Mouse (Mus musculus): ENCODE measurements around the gene Uncx.

Gene Uncx

GRCm38 (mm10) chr5:139537739-139538135 is 5.6 kb upstream of the Uncx start:
- in situ Hi-C loops (cut with MboI; ENCODE audit: low pct_unique_long_range_greater_than_20kb in 1 of 2, low sequenced_read_pairs in 2 of 2, unreplicated experiment in 1 of 2), result loop anchor here in 1 of 2 experiments (10.0 kb wide), 1 partner anchor 127 kb away; no protein-coding TSS in a partner anchor

GRCm38 (mm10) chr5:139541151-139542042 is 1.9 kb upstream of the Uncx start:
- in situ Hi-C loops (cut with MboI; ENCODE audit: low pct_unique_long_range_greater_than_20kb in 1 of 2, low sequenced_read_pairs in 2 of 2, unreplicated experiment in 1 of 2), result no loop called here

- in situ Hi-C loops (cut with MboI; ENCODE audit: low pct_unique_long_range_greater_than_20kb in 1 of 2, low sequenced_read_pairs in 2 of 2, unreplicated experiment in 1 of 2), result no loop called here
Measured at GRCm38 (mm10) chr5:139542043-139542365, 1.3 kb upstream of the Uncx start.

- in situ Hi-C loops (cut with MboI; ENCODE audit: low pct_unique_long_range_greater_than_20kb in 1 of 2, low sequenced_read_pairs in 2 of 2, unreplicated experiment in 1 of 2), result no loop called here
Measured at GRCm38 (mm10) chr5:139542556-139542955, 738 bp upstream of the Uncx start.

GRCm38 (mm10) chr5:139543650-139544270 is 466 bp downstream of the Uncx start:
- in situ Hi-C loops (cut with MboI; ENCODE audit: low pct_unique_long_range_greater_than_20kb in 1 of 2, low sequenced_read_pairs in 2 of 2, unreplicated experiment in 1 of 2), result no loop called here

- in situ Hi-C loops (cut with MboI; ENCODE audit: low pct_unique_long_range_greater_than_20kb in 1 of 2, low sequenced_read_pairs in 2 of 2, unreplicated experiment in 1 of 2), result loop anchor here in 1 of 2 experiments (5.0 kb wide), 1 partner anchor 363 kb away; the partner anchor contains the start of gene Elfn1
Measured at GRCm38 (mm10) chr5:139544271-139545135, 1.2 kb downstream of the Uncx start.

GRCm38 (mm10) chr5:139545221-139545620 is 1.9 kb downstream of the Uncx start:
- in situ Hi-C loops (cut with MboI; ENCODE audit: low pct_unique_long_range_greater_than_20kb in 1 of 2, low sequenced_read_pairs in 2 of 2, unreplicated experiment in 1 of 2), result loop anchor here in 1 of 2 experiments (5.0 kb wide), 1 partner anchor 362 kb away; the partner anchor contains the start of gene Elfn1

- in situ Hi-C loops (cut with MboI; ENCODE audit: low pct_unique_long_range_greater_than_20kb in 1 of 2, low sequenced_read_pairs in 2 of 2, unreplicated experiment in 1 of 2), result loop anchor here in 1 of 2 experiments (5.0 kb wide), 1 partner anchor 361 kb away; the partner anchor contains the start of gene Elfn1
Measured at GRCm38 (mm10) chr5:139545673-139546335, 2.5 kb downstream of the Uncx start.

- in situ Hi-C loops (cut with MboI; ENCODE audit: low pct_unique_long_range_greater_than_20kb in 1 of 2, low sequenced_read_pairs in 2 of 2, unreplicated experiment in 1 of 2), result loop anchor here in 1 of 2 experiments (5.0 kb wide), 1 partner anchor 361 kb away; the partner anchor contains the start of gene Elfn1
Measured at GRCm38 (mm10) chr5:139546336-139546770, 3.1 kb downstream of the Uncx start.

GRCm38 (mm10) chr5:139546771-139547420 is 3.6 kb downstream of the Uncx start:
- in situ Hi-C loops (cut with MboI; ENCODE audit: low pct_unique_long_range_greater_than_20kb in 1 of 2, low sequenced_read_pairs in 2 of 2, unreplicated experiment in 1 of 2), result loop anchor here in 1 of 2 experiments (5.0 kb wide), 1 partner anchor 360 kb away; the partner anchor contains the start of gene Elfn1

- in situ Hi-C loops (cut with MboI; ENCODE audit: low pct_unique_long_range_greater_than_20kb in 1 of 2, low sequenced_read_pairs in 2 of 2, unreplicated experiment in 1 of 2), result loop anchor here in 1 of 2 experiments (5.0 kb wide), 1 partner anchor 360 kb away; the partner anchor contains the start of gene Elfn1
Measured at GRCm38 (mm10) chr5:139547421-139547931, 4.2 kb downstream of the Uncx start.

GRCm38 (mm10) chr5:139553446-139554273 is 10.4 kb downstream of the Uncx start:
- in situ Hi-C loops (cut with MboI; ENCODE audit: low pct_unique_long_range_greater_than_20kb in 1 of 2, low sequenced_read_pairs in 2 of 2, unreplicated experiment in 1 of 2), result no loop called here

GRCm38 (mm10) chr5:139554478-139555335 is 11.4 kb downstream of the Uncx start:
- in situ Hi-C loops (cut with MboI; ENCODE audit: low pct_unique_long_range_greater_than_20kb in 1 of 2, low sequenced_read_pairs in 2 of 2, unreplicated experiment in 1 of 2), result no loop called here

GRCm38 (mm10) chr5:139555476-139556115 is 12.3 kb downstream of the Uncx start:
- in situ Hi-C loops (cut with MboI; ENCODE audit: low pct_unique_long_range_greater_than_20kb in 1 of 2, low sequenced_read_pairs in 2 of 2, unreplicated experiment in 1 of 2), result no loop called here

GRCm38 (mm10) chr5:139556116-139556678 is 12.9 kb downstream of the Uncx start:
- in situ Hi-C loops (cut with MboI; ENCODE audit: low pct_unique_long_range_greater_than_20kb in 1 of 2, low sequenced_read_pairs in 2 of 2, unreplicated experiment in 1 of 2), result no loop called here
